10 mouse cellular contexts compared by ENCODE assay signal in genomic region chr1:136569626-136570297, GRCm38 (mm10). TPM values are rescaled to one million over a fixed set of nuclear protein-coding genes. Genes with fewer than 3 reads are reported as not detected.
A peak's percentile ranks its signal among the peaks of the same experiment; 100 is the strongest.
DNase-seq lines count a peak whose midpoint lies in the region; ATAC-seq and TF ChIP-seq lines count a peak whose summit lies in the region.
"Had no signal": no experiment of that assay in that cellular context is flagged by ENCODE, and none has a peak within 500 bp of the region (broad histone marks: within the 10 kb centered on the region; RNA-seq: fewer than 3 reads in every experiment).

No protein-coding gene starts in this region.

- no peaks in the 10 kb centered on the region for H3K9me3 ChIP-seq in lung, postnatal 0 days (ENCODE audit: low read length)
- H3K9me3 ChIP-seq in hindbrain, embryonic 15.5 days: no peaks in the 10 kb centered on the region
- no peaks in the 10 kb centered on the region for H3K9me3 ChIP-seq in limb, embryonic 15.5 days
- no peaks in the 10 kb centered on the region for H3K9me3 ChIP-seq in stomach, embryonic 16.5 days (replicated peaks; ENCODE audit: control insufficient read depth, low read length)

- peak overlapping the region; percentile 25 for H3K4me2 ChIP-seq in lung, postnatal 0 days (replicated peaks; ENCODE audit: low read depth, low read length)
- H3K4me2 ChIP-seq in hindbrain, embryonic 15.5 days: peak overlapping the region; percentile 46
- peak overlapping the region; percentile 26 for H3K4me2 ChIP-seq in limb, embryonic 15.5 days
- peak overlapping the region; percentile 40 for H3K4me2 ChIP-seq in stomach, embryonic 16.5 days (ENCODE audit: low read depth, low read length)

- no peak for DNase-seq in lung, postnatal 0 days (ENCODE audit: low spot score)
- no peak for DNase-seq in lung, postnatal 36 days
- DNase-seq in natural killer cell, adult 2 months (ENCODE audit: low spot score in 2 of 2): no peak
- DNase-seq in urinary bladder, postnatal 14 days (ENCODE audit: low spot score): no peak

- no peaks in the 10 kb centered on the region for H3K27me3 ChIP-seq in lung, postnatal 0 days (replicated peaks; ENCODE audit: insufficient read depth, low read length)
- H3K27me3 ChIP-seq in hindbrain, embryonic 15.5 days: peaks cover 7% of the 10 kb centered on the region; the same call in 1 of the 2 replicates
- no peaks in the 10 kb centered on the region for H3K27me3 ChIP-seq in limb, embryonic 15.5 days
- no peaks in the 10 kb centered on the region for H3K27me3 ChIP-seq in stomach, embryonic 16.5 days (ENCODE audit: control insufficient read depth, insufficient read depth, low read length)

- no peak for TF ChIP-seq CTCF in lung, postnatal 0 days (IDR thresholded peaks at IDR 0.05)

- H3K4me3 ChIP-seq in lung, postnatal 0 days (ENCODE audit: low read depth, low read length): no peak overlapping the region
- H3K4me3 ChIP-seq in hindbrain, embryonic 15.5 days: peak overlapping the region; percentile 12; the same call in 1 of the 2 replicates
- peak overlapping the region; percentile 7; the same call in 1 of the 2 replicates for H3K4me3 ChIP-seq in limb, embryonic 15.5 days
- H3K4me3 ChIP-seq in stomach, embryonic 16.5 days (replicated peaks; ENCODE audit: low read length): no peak overlapping the region
- H3K4me3 ChIP-seq: erythroblast, embryonic 14.5 days; myocyte had no signal

- no peak for TF ChIP-seq EP300 in lung, postnatal 0 days (IDR thresholded peaks at IDR 0.05)

- ATAC-seq in lung, postnatal 0 days: no peak
- ATAC-seq in hindbrain, embryonic 15.5 days (ENCODE audit: low FRiP score, low read depth): no peak
- ATAC-seq in limb, embryonic 15.5 days (ENCODE audit: insufficient number of reproducible peaks, low FRiP score, low TSS enrichment, low read depth): no peak
- no peak for ATAC-seq in stomach, embryonic 16.5 days (ENCODE audit: insufficient read depth, low FRiP score)
- ATAC-seq in megakaryocyte progenitor cell, adult 5-6 weeks (replicated peaks; ENCODE audit: poor library complexity): no peak

- H3K9ac ChIP-seq in lung, postnatal 0 days (replicated peaks; ENCODE audit: low read depth): no peak overlapping the region
- no peak overlapping the region for H3K9ac ChIP-seq in hindbrain, embryonic 15.5 days
- H3K9ac ChIP-seq in limb, embryonic 15.5 days: no peak overlapping the region
- peak overlapping the region; percentile 36; the same call in 1 of the 2 replicates for H3K9ac ChIP-seq in stomach, embryonic 16.5 days (ENCODE audit: low read length)

- WGBS in lung, postnatal 0 days: 64% methylated on average over 20 of the region's 20 CpGs
- 21% methylated on average over 20 of the region's 20 CpGs for WGBS in hindbrain, embryonic 15.5 days
- WGBS in limb, embryonic 15.5 days: 30% methylated on average over 20 of the region's 20 CpGs
- WGBS in stomach, embryonic 16.5 days: 47% methylated on average over 20 of the region's 20 CpGs

- no peak overlapping the region for H3K27ac ChIP-seq in lung, postnatal 0 days (ENCODE audit: low read length)
- H3K27ac ChIP-seq in hindbrain, embryonic 15.5 days (replicated peaks): no peak overlapping the region
- no peak overlapping the region for H3K27ac ChIP-seq in limb, embryonic 15.5 days
- H3K27ac ChIP-seq in stomach, embryonic 16.5 days (ENCODE audit: low read length): no peak overlapping the region

- H3K36me3 ChIP-seq in lung, postnatal 0 days (ENCODE audit: insufficient read depth, low read length): no peaks in the 10 kb centered on the region
- no peaks in the 10 kb centered on the region for H3K36me3 ChIP-seq in hindbrain, embryonic 15.5 days
- H3K36me3 ChIP-seq in limb, embryonic 15.5 days: no peaks in the 10 kb centered on the region
- no peaks in the 10 kb centered on the region for H3K36me3 ChIP-seq in stomach, embryonic 16.5 days (ENCODE audit: control insufficient read depth, insufficient read depth, low read length)

- H3K4me1 ChIP-seq in lung, postnatal 0 days (ENCODE audit: insufficient read depth, low read depth, low read length): no peaks in the 10 kb centered on the region
- peaks cover 10% of the 10 kb centered on the region for H3K4me1 ChIP-seq in hindbrain, embryonic 15.5 days (replicated peaks)
- peaks cover 4% of the 10 kb centered on the region; the same call in 1 of the 2 replicates for H3K4me1 ChIP-seq in limb, embryonic 15.5 days
- H3K4me1 ChIP-seq in stomach, embryonic 16.5 days (ENCODE audit: control insufficient read depth, insufficient read depth, low read length): peaks cover 4% of the 10 kb centered on the region; the same call in 1 of the 2 replicates

RNA-seq across cellular contexts. Expression of gene Zfp281, which starts 54.9 kb away (rescaled TPM):
- polyA plus RNA-seq in lung, postnatal 0 days (2015; fragmentation: Nextera tagmentation; extraction: Ambion mirVana): 15.3 and 16.4 TPM in 2 replicates
- polyA plus RNA-seq in hindbrain, embryonic 15.5 days (2015; fragmentation: Nextera tagmentation; extraction: Ambion mirVana): 20.5 and 20.6 TPM in 2 replicates
- polyA plus RNA-seq in limb, embryonic 15.5 days (2015; fragmentation: Nextera tagmentation; extraction: Ambion mirVana): 15.8 and 17.3 TPM in 2 replicates
- 11.9 and 13.6 TPM in 2 replicates for polyA plus RNA-seq in stomach, embryonic 16.5 days (2015; fragmentation: Nextera tagmentation; extraction: Ambion mirVana)
- 23.7 and 25.4 TPM in 2 replicates for total RNA-seq in megakaryocyte progenitor cell, adult 5-6 weeks (2015)
- total RNA-seq in megakaryocyte progenitor cell, adult 5-6 weeks (2017): 18.9 and 20.5 TPM in 2 replicates

Comparison
In these comparisons a context has a peak if more than half of its experiments do, and no peak if none do; other contexts are left out.
1. H3K4me3 ChIP-seq: peak in hindbrain, embryonic 15.5 days (single experiment) and limb, embryonic 15.5 days (single experiment); none in lung, postnatal 0 days (single experiment) and stomach, embryonic 16.5 days (single experiment).
2. Peak in every context shown above with its lines, with median percentiles within 50 percentile points of each other: H3K4me2 ChIP-seq.